Mouse (Mus musculus): ENCODE results near the gene Nhsl1.
"Not testable (repeated sequence)": the region's sequence is repeated elsewhere in the genome, so short reads cannot be mapped to it uniquely, and the experiment has no call there.

The Nhsl1 gene

DNA sequence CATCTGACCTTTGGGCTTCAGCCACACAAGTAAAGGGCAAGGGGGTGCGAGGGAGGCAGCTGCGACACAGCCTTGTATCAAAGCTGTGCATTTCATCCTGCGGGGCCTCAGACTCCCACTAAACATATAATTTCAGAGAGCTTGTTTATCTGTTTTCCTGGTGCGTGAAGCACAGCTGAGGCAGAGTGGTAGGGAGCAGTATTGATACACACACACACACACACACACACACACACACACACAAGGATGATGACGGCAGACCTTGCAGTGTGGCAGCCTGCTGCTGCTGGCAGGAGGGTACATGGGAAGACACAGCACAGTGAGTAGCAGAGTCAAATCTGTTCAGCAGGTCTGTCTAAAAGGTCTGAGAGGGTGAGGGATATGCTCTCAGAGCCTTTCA is 85.9 kb downstream of the Nhsl1 start:
- no peak for DNase-seq

DNA sequence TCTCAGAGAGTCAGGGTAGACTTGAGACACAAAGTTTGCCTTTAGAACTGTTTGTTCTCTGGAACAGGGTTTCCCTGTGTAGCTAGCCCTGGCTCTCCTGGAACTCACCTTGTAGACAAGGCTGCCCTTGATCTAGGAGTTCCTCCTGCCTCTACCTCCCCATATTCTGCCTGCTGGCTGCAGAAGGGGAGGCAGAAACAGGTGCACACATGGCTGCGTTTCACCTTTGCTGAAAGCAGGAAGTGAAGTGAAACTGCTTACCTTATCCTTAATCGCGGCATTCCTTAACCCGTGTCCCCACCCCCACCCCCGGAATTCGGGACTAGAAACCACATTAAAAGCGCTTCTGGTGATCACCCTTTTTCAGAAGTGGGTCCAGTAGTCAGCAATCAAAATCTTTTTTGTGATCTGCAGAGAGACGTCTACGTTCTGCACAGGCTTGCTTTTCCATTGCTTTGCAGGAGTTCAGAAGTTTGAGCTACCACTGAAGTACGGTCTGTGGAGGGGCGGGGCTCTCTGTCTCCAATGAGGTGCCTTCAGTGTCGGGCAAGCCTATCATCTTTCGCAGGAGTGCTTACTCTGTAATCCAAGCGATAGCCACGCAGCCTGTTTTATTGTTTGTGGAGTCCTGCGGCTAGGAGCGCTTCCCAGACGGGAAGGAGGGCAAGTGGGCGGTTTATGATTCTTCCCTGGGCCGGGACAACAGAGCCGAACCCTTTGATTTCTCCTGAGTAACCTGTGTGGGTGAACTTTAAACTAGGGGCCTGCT is 88.5 kb downstream of the Nhsl1 start:
- DNase-seq, result peak; percentile 93

DNA sequence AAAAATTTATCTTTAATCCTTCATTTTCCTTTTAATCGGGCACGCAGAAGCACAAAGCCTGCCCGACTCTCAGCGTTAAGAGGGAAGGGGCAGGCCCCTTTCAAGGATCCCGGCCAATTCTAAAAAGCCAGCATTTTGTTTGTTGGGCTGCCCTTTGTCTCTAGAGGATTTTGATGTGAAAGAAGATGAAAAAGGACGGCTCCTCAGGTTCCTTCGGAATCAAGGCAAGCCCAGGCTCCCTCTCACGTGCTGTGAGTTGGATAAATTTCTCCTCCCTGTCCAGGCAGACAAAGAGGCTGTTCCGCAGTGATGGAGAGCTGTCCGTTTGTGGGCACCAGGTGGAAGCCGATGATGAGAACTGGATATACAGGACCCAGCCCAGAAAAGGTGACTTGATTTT is 89.3 kb downstream of the Nhsl1 start:
- DNase-seq, result peak; percentile 48

DNA sequence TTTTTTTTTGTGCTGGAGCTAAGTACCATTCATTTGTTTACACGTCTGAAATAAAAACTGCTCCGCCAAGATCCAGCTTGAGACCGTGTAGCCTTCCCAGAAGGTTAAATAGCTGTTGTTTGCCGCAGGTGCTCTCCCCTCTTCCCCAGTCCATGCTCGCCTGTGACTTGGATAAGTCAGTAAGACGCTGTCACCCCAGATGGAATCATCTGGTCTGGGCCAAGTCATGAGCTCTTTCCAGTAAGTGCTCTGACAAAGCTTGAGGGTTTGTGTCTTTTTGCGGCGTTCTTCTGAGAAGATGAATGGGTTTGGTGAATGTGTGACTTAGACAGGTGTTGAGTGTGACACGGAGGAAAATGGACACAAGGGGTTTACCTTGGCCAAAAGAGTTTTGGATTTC is 89.8 kb downstream of the Nhsl1 start:
- DNase-seq, result peak; percentile 26

DNA sequence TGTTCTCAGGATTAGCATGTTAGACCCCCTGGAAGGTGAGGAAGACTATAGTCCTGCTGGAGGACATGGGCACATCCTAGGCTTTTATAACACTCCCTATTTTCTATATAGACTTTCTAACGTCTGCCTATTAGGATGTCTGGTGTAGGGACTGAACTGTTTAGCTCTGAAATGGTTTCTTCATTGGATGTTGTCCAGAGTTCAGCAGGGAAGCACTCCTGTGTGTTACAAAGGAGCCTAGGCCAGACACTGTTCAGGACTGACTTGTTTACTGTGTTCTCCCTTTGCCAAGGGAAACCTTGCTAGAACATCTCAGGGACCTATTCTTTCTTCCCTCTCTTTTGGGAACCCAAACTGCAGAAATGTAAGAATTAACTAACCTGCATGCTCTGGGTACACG is 90.3 kb downstream of the Nhsl1 start:
- DNase-seq, result no peak

DNA sequence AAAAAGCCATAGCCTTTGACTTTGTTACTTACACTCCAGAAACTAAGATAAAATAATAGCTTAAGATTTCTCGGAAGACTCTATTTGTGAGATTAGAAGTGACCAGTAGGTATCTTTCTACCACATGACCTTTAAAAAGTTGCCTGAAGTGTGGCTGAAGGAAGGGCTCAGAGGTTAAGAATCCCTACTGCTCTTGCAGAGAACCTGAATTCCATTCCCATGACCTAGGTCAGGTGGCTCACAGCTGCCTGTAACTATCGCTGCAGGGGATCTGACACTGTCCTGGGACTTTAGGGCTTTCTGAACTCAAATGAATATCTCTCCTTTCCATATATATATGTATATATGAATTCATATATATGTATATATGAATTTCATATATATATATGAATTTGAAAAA is 92.5 kb downstream of the Nhsl1 start:
- DNase-seq, result no peak

DNA sequence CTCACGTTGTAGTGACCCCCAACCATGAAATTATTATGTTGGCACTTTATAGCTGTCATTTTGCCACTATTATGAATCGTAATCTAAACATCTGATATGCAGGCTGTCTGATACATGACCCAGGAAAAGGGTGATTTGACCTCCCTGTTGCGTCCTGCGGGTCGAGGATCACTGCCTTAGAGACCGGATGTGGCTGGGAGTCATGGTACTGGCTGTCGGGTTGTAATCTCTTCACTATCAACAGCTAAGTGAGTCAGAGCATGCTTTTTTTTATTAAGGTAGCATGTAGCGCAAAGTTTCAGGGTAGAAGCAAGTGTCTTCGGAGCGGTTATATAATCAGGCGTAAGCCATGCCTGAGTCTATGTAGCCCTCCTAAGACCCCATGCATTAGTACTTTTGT is 97.2 kb downstream of the Nhsl1 start:
- no peak for DNase-seq

DNA sequence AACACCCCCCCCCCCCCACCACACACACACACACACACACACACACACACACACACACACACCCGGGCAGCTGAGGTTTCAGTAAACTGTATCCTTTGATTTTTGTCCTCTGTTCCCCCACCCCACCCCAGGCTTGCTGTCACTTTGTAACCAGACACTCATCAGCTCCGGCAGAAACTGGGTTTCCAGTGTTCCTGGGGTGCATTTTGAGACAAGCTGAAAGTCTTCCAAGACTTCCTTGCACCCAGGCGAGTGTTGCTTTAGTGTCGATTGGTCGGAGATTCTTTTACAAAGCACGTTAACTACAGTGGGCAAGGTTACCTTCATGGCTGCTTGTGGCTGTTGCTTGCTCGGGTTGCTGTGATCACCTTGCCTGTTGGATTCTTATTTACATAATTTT is 99.4 kb downstream of the Nhsl1 start:
- DNase-seq, result no peak

DNA sequence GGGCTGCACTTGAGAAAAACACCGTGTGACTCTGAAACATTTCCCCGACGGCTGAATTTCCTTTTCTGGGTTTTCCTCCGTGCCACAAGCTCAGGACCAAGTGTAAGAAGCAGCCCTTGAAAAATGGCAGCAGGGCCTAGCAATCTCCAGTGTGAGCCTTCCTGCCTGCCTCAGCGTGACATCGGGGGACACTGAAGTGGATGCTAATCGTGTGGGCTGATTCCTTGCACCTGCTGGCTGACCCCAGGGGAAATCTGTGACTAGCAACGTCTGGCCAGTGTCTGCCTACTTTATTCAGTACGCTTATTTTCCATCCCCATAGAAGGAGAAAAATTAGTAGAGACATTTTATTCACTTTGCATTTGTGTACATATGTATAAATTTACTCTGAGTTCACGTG is 100.7 kb downstream of the Nhsl1 start:
- DNase-seq, result no peak

DNA sequence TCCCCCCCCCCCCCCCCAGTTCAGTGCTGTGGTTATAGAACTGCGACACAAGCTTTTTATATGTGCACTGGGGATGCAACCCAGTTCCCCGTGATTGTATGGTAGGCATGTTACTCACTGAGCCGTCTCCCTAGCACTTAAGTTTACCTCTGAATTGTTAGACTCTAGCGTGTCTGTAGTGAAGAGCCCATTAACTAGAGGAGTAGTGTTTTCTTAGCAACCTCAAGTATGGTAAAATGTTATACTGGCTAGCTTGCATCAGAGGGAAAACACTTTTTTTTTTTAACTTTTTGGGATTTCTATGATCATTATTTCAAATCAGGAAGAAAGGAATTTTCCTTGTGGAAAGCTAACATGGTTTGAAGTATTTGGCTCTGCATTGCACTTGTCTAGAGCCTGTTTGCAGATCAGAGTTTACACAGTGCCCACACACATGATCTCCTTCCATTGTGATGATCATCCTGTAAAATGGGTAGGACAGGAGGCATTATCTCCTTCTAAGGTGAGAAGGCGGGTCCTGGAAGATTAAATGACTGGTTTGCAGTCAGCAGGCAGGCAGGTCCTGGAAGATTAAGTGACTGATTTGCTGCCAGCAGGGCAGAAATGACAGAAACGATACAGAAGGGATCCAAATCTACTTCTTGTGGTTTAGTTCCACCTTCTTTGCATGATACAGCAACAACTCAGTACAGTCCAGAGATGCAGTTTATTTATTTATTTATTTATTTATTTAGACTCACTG is 101.6 kb downstream of the Nhsl1 start:
- DNase-seq, result no peak

DNA sequence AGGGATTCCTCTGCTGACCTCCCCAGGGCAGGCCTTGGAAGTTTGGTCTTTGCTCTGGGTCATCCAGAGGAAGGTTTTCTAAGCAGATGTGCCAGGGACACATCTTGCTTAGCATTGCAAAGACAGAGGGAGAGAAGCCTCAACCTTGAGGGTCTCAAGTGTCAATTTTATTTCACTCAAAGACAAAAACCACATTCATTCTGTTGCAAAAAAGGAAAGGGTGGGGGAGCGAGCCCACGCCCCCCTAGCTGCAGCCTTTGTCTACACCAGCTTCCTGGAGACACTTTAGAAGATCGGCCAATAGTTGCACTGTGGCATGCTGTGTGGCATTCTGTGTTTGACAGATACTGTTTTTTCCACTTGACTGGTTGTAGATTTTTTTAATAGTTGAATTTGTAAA is 104.2 kb downstream of the Nhsl1 start:
- DNase-seq, result no peak

DNA sequence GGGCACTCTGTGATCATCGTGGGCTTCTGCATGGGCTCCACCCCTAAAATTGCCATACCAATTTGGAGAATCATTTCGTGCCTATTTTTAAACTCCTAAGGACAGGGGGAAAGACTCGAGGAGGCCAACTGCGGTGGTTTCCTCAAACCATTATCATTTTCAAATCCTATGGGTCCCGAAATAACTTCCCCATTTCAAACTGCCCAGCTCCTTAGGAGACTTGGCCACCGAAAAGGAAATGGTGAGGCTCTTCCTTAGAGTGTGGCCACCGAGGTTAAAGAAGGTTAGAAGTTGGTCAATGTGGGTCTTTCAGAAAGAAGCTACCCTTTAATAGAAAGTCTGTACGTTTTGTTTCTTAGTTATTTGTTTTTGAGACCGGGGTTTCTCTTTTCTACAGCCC is 104.8 kb downstream of the Nhsl1 start:
- no peak for DNase-seq

DNA sequence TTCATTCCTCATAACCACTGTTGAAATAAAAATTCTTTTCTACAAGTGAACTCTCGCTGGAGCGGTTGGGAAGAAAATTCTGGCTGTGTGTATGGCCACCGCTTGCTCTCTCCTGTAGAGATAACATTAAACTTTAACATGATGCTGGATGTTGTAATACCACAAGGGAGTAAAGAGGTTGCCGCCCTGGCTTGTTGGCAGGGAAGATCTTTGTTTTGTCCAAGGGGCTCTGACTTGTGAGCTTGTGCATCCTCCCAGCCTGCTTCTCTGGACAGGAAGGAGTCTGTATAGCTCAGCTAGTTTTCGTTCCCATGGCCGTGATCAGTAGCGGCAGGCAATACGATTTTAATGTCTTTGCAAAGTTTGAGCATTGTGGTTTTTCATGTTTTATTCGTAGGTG is 109.1 kb downstream of the Nhsl1 start:
- no peak for DNase-seq

DNA sequence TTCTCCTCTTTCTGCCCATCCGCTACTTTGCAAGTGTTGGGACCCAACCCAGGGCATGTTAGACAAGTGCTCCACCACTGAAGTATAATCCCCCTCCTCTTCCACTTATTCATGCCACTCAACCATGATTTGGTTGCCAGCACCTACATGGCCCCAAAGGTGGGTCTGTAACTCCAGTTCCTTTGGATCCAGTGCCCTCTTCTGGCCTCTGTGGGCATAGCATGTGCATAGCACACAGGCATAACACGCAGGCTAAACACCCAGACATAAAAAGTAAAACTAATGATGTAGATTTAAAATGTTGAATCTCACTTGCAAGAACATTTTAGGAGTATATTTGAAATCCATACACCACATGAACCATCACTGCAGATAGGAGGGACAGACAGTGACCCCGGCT is 110.7 kb downstream of the Nhsl1 start:
- DNase-seq, result no peak

DNA sequence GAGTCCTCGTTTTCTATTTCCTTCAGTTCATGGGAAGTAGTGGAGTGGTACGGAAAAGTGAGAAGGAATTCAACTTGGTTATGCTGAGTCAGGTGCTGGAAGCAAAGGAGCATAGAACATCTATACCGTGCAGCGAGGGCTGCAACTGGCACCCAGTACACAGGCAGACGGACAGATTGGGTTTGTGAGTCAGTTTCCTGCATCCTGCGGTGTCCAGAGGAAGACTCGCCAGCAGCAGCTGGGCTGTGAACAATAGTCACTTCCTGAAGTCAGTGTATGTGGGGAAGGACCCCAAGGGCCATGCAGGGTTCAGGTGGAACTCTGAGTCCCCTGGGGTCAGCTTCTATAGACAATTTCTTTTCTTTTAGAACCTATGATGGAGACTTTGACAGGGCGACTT is 111.4 kb downstream of the Nhsl1 start:
- no peak for DNase-seq

DNA sequence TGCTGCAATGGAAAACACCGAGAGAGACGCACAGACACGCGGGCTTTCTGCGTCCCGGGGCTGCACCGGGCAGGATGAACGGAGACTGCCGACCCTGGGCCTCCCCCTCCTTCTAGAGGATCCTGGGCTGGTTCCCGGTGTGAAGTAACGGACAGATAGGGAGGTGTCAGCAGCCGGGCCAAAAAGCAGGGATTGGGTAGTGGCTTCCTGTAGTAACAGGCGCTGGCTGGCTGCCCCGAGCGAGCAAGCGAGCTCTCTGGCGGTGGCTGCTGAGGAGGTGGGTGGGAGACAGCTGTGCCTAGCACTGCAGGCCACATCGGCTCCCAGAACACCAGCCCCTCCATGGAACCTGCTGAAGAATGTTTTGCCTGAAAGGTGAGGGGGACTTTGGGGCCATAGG is 112.2 kb downstream of the Nhsl1 start:
- peak; percentile 72 for DNase-seq

DNA sequence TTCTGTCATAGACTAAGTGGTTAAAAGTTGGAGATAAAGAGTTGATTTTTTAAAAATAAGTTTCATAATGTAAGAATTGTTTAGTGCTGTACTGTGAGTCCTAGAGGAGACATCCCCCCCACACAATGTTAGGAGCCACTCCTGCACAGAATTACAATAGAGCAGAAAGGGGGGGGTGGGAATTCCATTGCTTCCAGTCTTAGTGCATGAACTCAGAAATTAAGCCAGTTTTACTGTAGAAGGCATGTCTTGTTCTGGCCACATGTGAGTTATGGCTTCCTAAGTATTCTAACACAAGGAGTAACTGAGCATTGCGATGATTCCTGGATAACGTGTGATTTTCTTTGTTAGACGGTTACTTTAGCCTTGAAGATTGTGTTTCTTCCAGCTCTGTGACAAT is 112.8 kb downstream of the Nhsl1 start:
- no peak for DNase-seq

DNA sequence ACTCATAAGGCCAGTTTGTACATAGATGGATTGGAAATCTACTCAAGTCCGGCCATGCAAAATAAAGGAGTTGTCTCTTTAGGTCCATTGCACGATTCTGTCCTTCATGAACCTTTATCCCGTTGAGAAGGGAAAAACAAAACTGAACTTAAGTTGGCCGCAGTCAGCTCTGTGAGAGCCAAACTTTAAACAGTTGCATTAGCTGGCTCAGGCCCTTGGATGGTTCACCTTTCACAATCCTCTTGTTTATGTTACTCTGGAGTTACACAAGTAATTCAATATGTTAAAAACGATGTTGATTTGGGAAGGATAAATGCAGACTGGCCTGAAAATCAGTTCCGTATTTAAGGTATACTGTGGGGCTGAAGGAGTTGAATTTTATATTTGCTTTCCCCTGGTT is 116.7 kb downstream of the Nhsl1 start:
- DNase-seq, result no peak

DNA sequence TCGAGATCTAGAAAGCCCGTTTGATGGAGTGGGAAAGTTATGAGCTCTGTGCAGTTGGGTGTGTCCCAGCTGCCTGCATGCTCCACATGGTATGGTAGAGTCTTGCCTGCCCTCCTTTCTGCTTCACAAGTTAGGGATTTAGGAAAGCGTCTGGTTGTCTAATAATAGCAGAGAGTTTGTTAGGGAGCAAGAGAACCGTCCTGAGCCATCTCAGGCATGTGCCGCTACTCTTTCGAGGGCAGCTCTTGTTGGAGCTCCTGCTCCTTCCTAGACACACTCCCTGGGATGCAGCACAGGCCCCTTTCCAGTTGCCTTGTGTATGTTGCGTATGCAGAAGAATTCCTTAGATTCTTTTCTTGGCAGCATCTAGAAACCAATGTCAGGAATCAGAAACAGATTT is 117.2 kb downstream of the Nhsl1 start:
- no peak for DNase-seq

DNA sequence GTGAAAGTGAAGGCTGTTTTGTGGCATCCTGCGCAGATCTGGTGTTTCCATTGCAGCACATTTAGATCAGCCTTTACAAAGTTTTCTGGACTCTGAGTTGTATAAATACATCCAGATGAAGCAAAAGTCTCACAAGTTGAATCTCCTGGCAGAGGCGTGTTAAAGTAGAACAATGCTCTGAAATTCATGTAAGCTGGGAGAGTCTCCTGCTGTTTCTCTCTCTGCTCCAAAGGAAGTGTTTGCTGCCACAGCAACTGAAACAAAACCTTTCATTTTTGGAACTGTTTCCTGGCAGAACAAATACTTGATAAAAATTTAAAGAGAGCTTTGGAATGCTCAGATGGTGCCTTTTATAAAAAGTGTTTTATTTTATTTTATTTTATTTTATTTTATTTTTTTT is 118.8 kb downstream of the Nhsl1 start:
- DNase-seq, result no peak

DNA sequence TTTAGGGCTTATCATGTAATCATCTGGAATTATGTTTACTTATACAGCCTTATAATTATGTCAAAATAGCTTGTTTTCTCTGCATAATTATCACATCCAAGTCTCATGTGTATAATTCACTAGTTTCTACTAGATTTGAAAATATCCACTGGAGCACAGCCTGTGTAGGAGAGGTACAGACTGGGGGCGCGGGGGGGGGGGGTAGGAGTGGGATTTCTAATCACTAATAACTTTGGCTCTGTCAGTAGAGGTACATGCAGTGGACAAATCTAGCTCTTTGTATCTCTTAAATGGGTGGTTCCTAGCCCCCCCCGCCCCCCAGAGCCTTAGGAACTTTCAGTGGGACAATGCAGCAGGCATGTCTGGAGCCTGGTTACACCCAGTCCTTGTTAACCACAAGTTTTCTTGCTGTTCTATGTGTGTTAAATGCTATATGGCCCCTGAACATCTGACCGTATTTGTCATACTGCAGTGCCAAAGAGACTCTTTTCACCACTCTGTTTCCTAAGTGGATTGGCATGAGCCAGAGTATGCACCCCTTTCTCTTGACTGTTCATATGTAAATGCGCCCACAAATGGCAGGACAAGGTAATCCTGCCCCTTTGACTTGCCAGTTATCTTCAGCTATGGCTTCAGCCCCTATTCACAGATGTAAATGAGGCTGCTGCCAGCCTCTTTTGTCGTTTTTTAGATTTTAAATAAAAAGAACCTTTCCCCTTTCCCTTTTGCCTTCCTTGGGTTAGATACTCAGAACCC is 127.0 kb downstream of the Nhsl1 start:
- DNase-seq, result no peak

DNA sequence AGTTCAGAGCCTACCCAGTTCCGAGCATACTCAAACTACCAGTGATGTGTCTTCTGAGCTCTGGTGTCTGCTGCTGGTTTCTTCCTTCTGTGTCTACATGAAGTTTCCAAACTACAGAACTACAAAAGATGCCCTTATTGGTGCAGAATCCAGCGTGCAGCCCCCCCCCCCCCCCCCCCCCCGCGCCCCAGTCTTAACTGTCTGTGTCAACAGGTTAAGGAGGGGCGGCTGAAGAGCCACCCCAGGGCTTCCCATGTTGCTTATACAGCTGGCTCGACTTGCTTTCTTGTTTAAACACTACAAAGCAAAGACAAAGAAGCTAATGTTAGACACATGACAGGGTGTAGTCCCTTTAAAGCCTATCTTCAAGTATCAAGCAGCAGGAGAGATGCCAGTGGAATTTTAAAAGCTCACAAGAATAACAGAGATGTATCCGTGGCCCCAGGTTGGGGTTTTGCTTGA is 127.6 kb downstream of the Nhsl1 start:
- DNase-seq, result peak; percentile 64

DNA sequence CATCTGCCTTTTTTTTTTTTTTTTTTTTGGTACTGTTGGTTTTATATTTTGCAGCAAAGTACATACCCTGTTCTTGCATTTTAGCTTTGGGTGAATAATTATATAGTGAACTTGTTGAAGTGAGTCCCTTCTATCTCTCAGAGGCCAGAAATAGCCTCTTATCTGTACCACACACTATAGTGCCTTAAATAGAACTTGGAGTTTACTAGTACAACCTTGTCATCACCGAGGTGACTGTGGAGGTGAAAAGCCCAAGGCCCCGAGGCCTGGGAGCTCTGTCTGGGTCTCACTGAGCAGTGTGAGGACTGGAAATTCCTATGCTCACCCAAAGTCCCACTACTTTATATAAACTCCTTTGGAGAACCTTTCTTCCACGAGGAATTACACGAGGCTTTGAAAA is 128.5 kb downstream of the Nhsl1 start:
- DNase-seq, result no peak

DNA sequence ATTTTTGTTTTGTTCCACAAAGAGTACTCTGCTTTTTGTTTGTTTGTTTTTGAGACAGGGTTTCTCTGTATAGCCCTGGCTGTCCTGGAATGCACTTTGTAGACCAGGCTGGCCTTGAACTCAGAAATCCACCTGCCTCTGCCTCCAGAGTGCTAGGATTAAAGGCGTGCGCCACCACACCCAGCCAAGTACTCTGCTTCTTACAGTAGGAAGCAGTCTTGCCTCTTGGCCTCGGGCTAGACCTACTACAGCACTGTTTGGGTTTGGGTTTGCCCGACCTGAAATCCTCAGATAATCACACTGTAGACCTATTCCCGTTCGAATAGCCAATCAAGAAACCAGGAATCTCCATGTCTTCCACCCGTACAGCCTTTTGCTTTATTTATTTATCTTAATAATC is 130.1 kb downstream of the Nhsl1 start:
- DNase-seq, result not testable (repeated sequence)
